Mouse (Mus musculus) myocyte (in vitro differentiated cells): ENCODE results near the gene Il1rapl2. TPM values are rescaled to one million over a fixed set of nuclear protein-coding genes. Genes with fewer than 3 reads are reported as not detected.
"Not testable (repeated sequence)": the region's sequence is repeated elsewhere in the genome, so short reads cannot be mapped to it uniquely, and the experiment has no call there.

Experiments used
- H3K27me3 ChIP-seq: one replicate; pipeline ENCODE4 v1.6.1; 2011; ENCODE audit not compliant: control insufficient read depth, insufficient read depth, insufficient read length
- H3K36me3 ChIP-seq: one replicate; pipeline ENCODE4 v1.6.1; 2011; ENCODE audit not compliant: control insufficient read depth, insufficient read depth
- H3K4me2 ChIP-seq: one replicate; pipeline ENCODE4 v1.6.1; 2011; ENCODE audit warnings: low read depth, control low read depth
- H3K4me3 ChIP-seq: one replicate; pipeline ENCODE4 v1.5.1; 2011; ENCODE audit warnings: mild to moderate bottlenecking, control low read depth, moderate library complexity
- H3K79me2 ChIP-seq: one replicate; pipeline ENCODE4 v1.6.1; 2011; ENCODE audit not compliant: control insufficient read depth, insufficient read depth
- H3ac ChIP-seq: one replicate; pipeline ENCODE4 v1.6.1; 2011; ENCODE audit not compliant: control insufficient read depth, insufficient read length
- CEBPB ChIP-seq: IDR thresholded peaks from 2 replicates; pipeline ENCODE4 v1.6.1; 2011; ENCODE audit warnings: mild to moderate bottlenecking, moderate library complexity; ENCODE audit not compliant: poor library complexity, insufficient read depth, severe bottlenecking
- E2F4 ChIP-seq: IDR thresholded peaks from one replicate; pipeline ENCODE4 v1.6.1; 2011; ENCODE audit warnings: mild to moderate bottlenecking, control low read depth, moderate library complexity; ENCODE audit not compliant: insufficient read depth
- MAX ChIP-seq: IDR thresholded peaks from one replicate; pipeline ENCODE4 v1.6.1; 2011; ENCODE audit warnings: low read depth, mild to moderate bottlenecking, control low read depth
- MYOD1 ChIP-seq, 3 experiments: IDR thresholded peaks; one replicate each; pipeline ENCODE4 v1.6.1; 2011; ENCODE audit warnings: control low read depth in 2 of 3, low read depth in 2 of 3, mild to moderate bottlenecking in 2 of 3, moderate library complexity in 1 of 3; ENCODE audit not compliant: insufficient read length in 2 of 3, control insufficient read depth in 1 of 3
- MYOG ChIP-seq, 3 experiments: IDR thresholded peaks; one replicate each; pipeline ENCODE4 v1.6.1; 2011; ENCODE audit warnings: control low read depth in 2 of 3, low read depth in 2 of 3, mild to moderate bottlenecking in 2 of 3; ENCODE audit not compliant: insufficient read length in 2 of 3, control insufficient read depth in 1 of 3, insufficient read depth in 1 of 3
- POLR2A ChIP-seq: IDR thresholded peaks from one replicate; pipeline ENCODE4 v1.6.1; 2011; ENCODE audit warnings: low read depth, mild to moderate bottlenecking, control low read depth, moderate library complexity; ENCODE audit not compliant: insufficient read length
- POLR2AphosphoS2 ChIP-seq: IDR thresholded peaks from one replicate; pipeline ENCODE4 v1.6.1; 2011; ENCODE audit warnings: low read depth, control low read depth; ENCODE audit not compliant: insufficient read length
- REST ChIP-seq: IDR thresholded peaks from one replicate; pipeline ENCODE4 v1.6.1; 2011; ENCODE audit warnings: mild to moderate bottlenecking, control low read depth, moderate library complexity; ENCODE audit not compliant: insufficient read depth, insufficient read length
- SRF ChIP-seq: IDR thresholded peaks from one replicate; pipeline ENCODE4 v1.6.1; 2011; ENCODE audit warnings: low read depth; ENCODE audit not compliant: control insufficient read depth, insufficient read length
- TCF12 ChIP-seq: IDR thresholded peaks from one replicate; pipeline ENCODE4 v1.6.1; 2011; ENCODE audit warnings: mild to moderate bottlenecking, control low read depth; ENCODE audit not compliant: poor library complexity, insufficient read depth, severe bottlenecking
- TCF3 ChIP-seq: IDR thresholded peaks from one replicate; pipeline ENCODE4 v1.6.1; 2011; ENCODE audit warnings: low read depth, control low read depth; ENCODE audit not compliant: insufficient read length
- USF1 ChIP-seq: IDR thresholded peaks from one replicate; pipeline ENCODE4 v1.6.1; 2011; ENCODE audit warnings: low read depth, mild to moderate bottlenecking, control low read depth, moderate library complexity
- polyA plus RNA-seq: library from polyadenylated mRNA; unstranded; fragments of >200 nt; fragmentation: generic; extraction: Trizol; gene quantifications from one replicate; pipeline ENCODE4 v1.2.1, GENCODE M21; 2012; ENCODE audit warnings: missing spikeins

Il1rapl2 gene
- polyA plus RNA-seq, 1 experiment = not detected

GRCm38 (mm10) chrX:138234626-138235025 lies 664.2 kb downstream of the Il1rapl2 start:
- Histone ChIP-seq H3K27me3 (no peaks in the 10 kb centered on the region), H3K4me2 (no peak overlapping the region), H3K36me3 (no peaks in the 10 kb centered on the region), H3K4me3 (no peak overlapping the region), H3ac (no peak overlapping the region), H3K79me2 (no peaks in the 10 kb centered on the region)
- TF ChIP-seq CEBPB = no peak
- TF ChIP-seq TCF12 = no peak
- TF ChIP-seq E2F4 = no peak
- no peak for TF ChIP-seq SRF
- TF ChIP-seq TCF3 = no peak
- TF ChIP-seq MAX = no peak
- TF ChIP-seq POLR2A = no peak
- no peak for TF ChIP-seq MYOG (IDR thresholded peaks at IDR 0.05; ENCODE audit: control insufficient read depth in 1 of 3, insufficient read depth in 1 of 3, insufficient read length in 2 of 3, low read depth in 2 of 3)
- TF ChIP-seq POLR2AphosphoS2 = no peak
- TF ChIP-seq USF1 = no peak
- TF ChIP-seq MYOD1 (IDR thresholded peaks at IDR 0.05; ENCODE audit: control insufficient read depth in 1 of 3, insufficient read length in 2 of 3, low read depth in 2 of 3) = no peak
- TF ChIP-seq REST = no peak

GRCm38 (mm10) chrX:138348736-138349135 lies 778.3 kb downstream of the Il1rapl2 start:
- H3K36me3 ChIP-seq, H3K4me3 ChIP-seq, H3ac ChIP-seq, H3K79me2 ChIP-seq, H3K4me2 ChIP-seq, H3K27me3 ChIP-seq: not testable (repeated sequence)

- Histone ChIP-seq H3ac (no peak overlapping the region), H3K36me3 (no peaks in the 10 kb centered on the region), H3K4me3 (no peak overlapping the region), H3K27me3 (no peaks in the 10 kb centered on the region), H3K4me2 (no peak overlapping the region), H3K79me2 (no peaks in the 10 kb centered on the region)
- no peak for TF ChIP-seq MYOD1 (IDR thresholded peaks at IDR 0.05; ENCODE audit: control insufficient read depth in 1 of 3, insufficient read length in 2 of 3, low read depth in 2 of 3)
- TF ChIP-seq TCF12 = no peak
- TF ChIP-seq POLR2A = no peak
- TF ChIP-seq CEBPB = no peak
- no peak for TF ChIP-seq E2F4
- no peak for TF ChIP-seq TCF3
- no peak for TF ChIP-seq POLR2AphosphoS2
- no peak for TF ChIP-seq MYOG (IDR thresholded peaks at IDR 0.05; ENCODE audit: control insufficient read depth in 1 of 3, insufficient read depth in 1 of 3, insufficient read length in 2 of 3, low read depth in 2 of 3)
- TF ChIP-seq REST = no peak
- TF ChIP-seq SRF = no peak
- no peak for TF ChIP-seq MAX
- TF ChIP-seq USF1 = no peak
Observed at GRCm38 (mm10) chrX:138433794-138434193, 863.4 kb downstream of the Il1rapl2 start.

GRCm38 (mm10) chrX:138437939-138438338 lies 867.5 kb downstream of the Il1rapl2 start:
- H3ac ChIP-seq = no peak overlapping the region
- H3K36me3 ChIP-seq = no peaks in the 10 kb centered on the region
- H3K27me3 ChIP-seq = no peaks in the 10 kb centered on the region
- TF ChIP-seq USF1 = no peak
- TF ChIP-seq CEBPB = no peak
- no peak for TF ChIP-seq MYOD1 (IDR thresholded peaks at IDR 0.05; ENCODE audit: control insufficient read depth in 1 of 3, insufficient read length in 2 of 3, low read depth in 2 of 3)
- no peak for TF ChIP-seq MAX
- no peak for TF ChIP-seq TCF3
- TF ChIP-seq SRF = no peak
- TF ChIP-seq POLR2A = no peak
- TF ChIP-seq POLR2AphosphoS2 = no peak
- no peak for TF ChIP-seq E2F4
- no peak overlapping the region for H3K4me2 ChIP-seq
- H3K79me2 ChIP-seq = no peaks in the 10 kb centered on the region
- no peak overlapping the region for H3K4me3 ChIP-seq

GRCm38 (mm10) chrX:138449856-138450255 lies 879.4 kb downstream of the Il1rapl2 start:
- Histone ChIP-seq H3K4me3 (no peak overlapping the region), H3K27me3 (no peaks in the 10 kb centered on the region), H3K79me2 (no peaks in the 10 kb centered on the region), H3K4me2 (no peak overlapping the region), H3K36me3 (no peaks in the 10 kb centered on the region), H3ac (no peak overlapping the region)
- TF ChIP-seq MYOG (IDR thresholded peaks at IDR 0.05; ENCODE audit: control insufficient read depth in 1 of 3, insufficient read depth in 1 of 3, insufficient read length in 2 of 3, low read depth in 2 of 3) = no peak
- TF ChIP-seq TCF3 = no peak
- TF ChIP-seq MAX = no peak
- TF ChIP-seq REST = no peak
- no peak for TF ChIP-seq POLR2A
- no peak for TF ChIP-seq USF1
